In the genomic region with DNA sequence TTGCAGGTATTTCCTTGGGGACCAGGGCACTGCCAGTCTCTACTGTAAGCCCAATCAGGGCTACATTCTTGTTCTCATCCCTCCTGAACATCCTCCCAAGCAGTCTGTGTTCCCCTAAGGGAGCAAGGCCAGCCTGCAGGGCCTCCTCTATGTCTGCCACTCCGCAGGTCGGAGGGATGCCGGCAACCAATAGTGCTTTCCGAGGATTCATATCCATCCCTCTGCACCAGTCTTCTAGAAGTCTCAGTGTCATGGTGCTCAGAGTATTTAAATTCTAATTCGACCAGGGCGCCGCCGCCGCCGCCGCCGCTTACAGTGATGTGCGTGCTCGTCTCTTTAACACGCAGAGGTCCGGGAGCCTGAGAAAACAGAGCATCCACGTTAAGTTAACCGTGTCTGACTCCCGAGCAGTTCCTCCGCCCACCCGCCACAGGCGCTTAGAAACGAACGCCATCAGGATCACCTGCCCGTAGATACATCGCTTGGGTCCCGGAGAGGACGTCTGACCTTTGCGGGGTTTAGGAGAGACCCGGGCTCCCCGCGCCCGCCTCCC, we compare ENCODE assay signal across 8 mouse cellular contexts. TPM values are rescaled to one million over a fixed set of nuclear protein-coding genes. Genes with fewer than 3 reads are reported as not detected.
DNase-seq lines count a peak whose midpoint lies in the region; ATAC-seq and TF ChIP-seq lines count a peak whose summit lies in the region.

No protein-coding gene starts in this region.

- H3K4me2 ChIP-seq in kidney, postnatal 0 days (ENCODE audit: low read length), result peak overlapping the region; percentile 69
- peak overlapping the region; percentile 80 for H3K4me2 ChIP-seq in hindbrain, embryonic 11.5 days (replicated peaks; ENCODE audit: low read depth, low read length)
- peak overlapping the region; percentile 88 for H3K4me2 ChIP-seq in midbrain, embryonic 11.5 days

- no peak for TF ChIP-seq CTCF in kidney, postnatal 0 days (IDR thresholded peaks at IDR 0.05; ENCODE audit: low read depth)

- under 1% methylated on average over 33 of the region's 33 CpGs for WGBS in kidney, postnatal 0 days
- WGBS in hindbrain, embryonic 11.5 days, result under 1% methylated on average over 32 of the region's 33 CpGs
- under 1% methylated on average over 33 of the region's 33 CpGs for WGBS in midbrain, embryonic 11.5 days

- H3K9me3 ChIP-seq in kidney, postnatal 0 days (replicated peaks; ENCODE audit: low read length), result no peaks in the 10 kb centered on the region
- no peaks in the 10 kb centered on the region for H3K9me3 ChIP-seq in hindbrain, embryonic 11.5 days (ENCODE audit: control insufficient read depth, low read length)
- H3K9me3 ChIP-seq in midbrain, embryonic 11.5 days (ENCODE audit: control insufficient read depth, low read length), result no peaks in the 10 kb centered on the region

- peak overlapping the region; percentile 93 for H3K27ac ChIP-seq in kidney, postnatal 0 days
- peak overlapping the region; percentile 89 for H3K27ac ChIP-seq in hindbrain, embryonic 11.5 days (ENCODE audit: low read depth, low read length)
- peak overlapping the region; percentile 78 for H3K27ac ChIP-seq in midbrain, embryonic 11.5 days (ENCODE audit: low read depth, low read length)

- no peak; the same call in none of the 2 replicates for ATAC-seq in kidney, postnatal 0 days (replicated peaks; ENCODE audit: low FRiP score, low read depth)
- ATAC-seq in common myeloid progenitor, adult 5-6 weeks (replicated peaks; ENCODE audit: low read depth, poor library complexity, severe bottlenecking), result peak; percentile 1; the same call in 1 of the 2 replicates
- ATAC-seq in hindbrain, embryonic 11.5 days (ENCODE audit: low FRiP score), result peak; percentile 49; the same call in 1 of the 2 replicates
- peak; percentile 46 for ATAC-seq in midbrain, embryonic 11.5 days (ENCODE audit: low FRiP score)

- peak overlapping the region; percentile 69 for H3K4me3 ChIP-seq in kidney, postnatal 0 days (replicated peaks; ENCODE audit: low read depth, low read length)
- peak overlapping the region; percentile 86 for H3K4me3 ChIP-seq in hindbrain, embryonic 11.5 days (ENCODE audit: low read depth, low read length)
- peak overlapping the region; percentile 83 for H3K4me3 ChIP-seq in midbrain, embryonic 11.5 days (ENCODE audit: low read depth, low read length)

- H3K4me1 ChIP-seq in kidney, postnatal 0 days (replicated peaks; ENCODE audit: insufficient read depth, low read length), result peaks cover 6% of the 10 kb centered on the region; the same call in 1 of the 2 replicates
- H3K4me1 ChIP-seq in hindbrain, embryonic 11.5 days (replicated peaks; ENCODE audit: control insufficient read depth, insufficient read depth, low read length), result peaks cover 6% of the 10 kb centered on the region; the same call in 1 of the 2 replicates
- peaks cover 16% of the 10 kb centered on the region for H3K4me1 ChIP-seq in midbrain, embryonic 11.5 days (ENCODE audit: control insufficient read depth, insufficient read depth, low read length)

- H3K36me3 ChIP-seq in kidney, postnatal 0 days (ENCODE audit: insufficient read depth, low read length), result no peaks in the 10 kb centered on the region
- no peaks in the 10 kb centered on the region for H3K36me3 ChIP-seq in hindbrain, embryonic 11.5 days (ENCODE audit: control insufficient read depth, insufficient read depth, low read length)
- H3K36me3 ChIP-seq in midbrain, embryonic 11.5 days (ENCODE audit: control insufficient read depth, insufficient read depth, low read length), result peaks cover 4% of the 10 kb centered on the region; the same call in 1 of the 2 replicates

- DNase-seq in kidney, postnatal 0 days (ENCODE audit: low spot score), result no peak
- DNase-seq in kidney, adult 9 months, result no peak
- no peak for DNase-seq in hindbrain, embryonic 11.5 days (ENCODE audit: low spot score)
- DNase-seq in midbrain, embryonic 11.5 days (ENCODE audit: low spot score, missing footprints), result no peak
- no peak for DNase-seq in T-cell, adult 2 months (ENCODE audit: low spot score)
- no peak for DNase-seq in thymus, postnatal 4 days
- no peak for DNase-seq in gastrocnemius, postnatal 4 days (ENCODE audit: low spot score in 2 of 2)

- H3K9ac ChIP-seq in kidney, postnatal 0 days (ENCODE audit: low read depth, low read length), result peak overlapping the region; percentile 87
- peak overlapping the region; percentile 84 for H3K9ac ChIP-seq in hindbrain, embryonic 11.5 days (ENCODE audit: low read depth, low read length)
- H3K9ac ChIP-seq in midbrain, embryonic 11.5 days (ENCODE audit: low read length), result peak overlapping the region; percentile 80

- H3K27me3 ChIP-seq in kidney, postnatal 0 days (ENCODE audit: insufficient read depth, low read length), result no peaks in the 10 kb centered on the region
- H3K27me3 ChIP-seq in hindbrain, embryonic 11.5 days (ENCODE audit: control insufficient read depth, insufficient read depth, low read length), result no peaks in the 10 kb centered on the region
- no peaks in the 10 kb centered on the region for H3K27me3 ChIP-seq in midbrain, embryonic 11.5 days (ENCODE audit: control insufficient read depth, insufficient read depth, low read length)

RNA-seq across cellular contexts. Expression of a gene that starts 0.3 kb away (rescaled TPM):
- polyA plus RNA-seq in kidney, postnatal 0 days (2015; fragmentation: Nextera tagmentation; extraction: Ambion mirVana), result 13.8 and 20.7 TPM in 2 replicates
- total RNA-seq in common myeloid progenitor, adult 5-6 weeks (2017), result 5.5 and 11.6 TPM in 2 replicates
- 35.7 and 42.9 TPM in 2 replicates for polyA plus RNA-seq in hindbrain, embryonic 11.5 days (2014; fragmentation: Nextera tagmentation; extraction: Ambion mirVana)
- 40.8 and 41.4 TPM in 2 replicates for polyA plus RNA-seq in midbrain, embryonic 11.5 days (2014; fragmentation: Nextera tagmentation; extraction: Ambion mirVana)
- total RNA-seq in gastrocnemius, postnatal 4 days (2021), result 1 to 10 TPM; 7.6 to 7.8 TPM

RNA-seq across cellular contexts. Expression of a gene that starts 0.5 kb away (rescaled TPM):
- 15.0 and 15.2 TPM in 2 replicates for polyA plus RNA-seq in kidney, postnatal 0 days (2015; fragmentation: Nextera tagmentation; extraction: Ambion mirVana)
- total RNA-seq in common myeloid progenitor, adult 5-6 weeks (2017), result 11.3 and 11.9 TPM in 2 replicates
- 10.8 and 11.3 TPM in 2 replicates for polyA plus RNA-seq in hindbrain, embryonic 11.5 days (2014; fragmentation: Nextera tagmentation; extraction: Ambion mirVana)
- polyA plus RNA-seq in midbrain, embryonic 11.5 days (2014; fragmentation: Nextera tagmentation; extraction: Ambion mirVana), result 12.2 and 12.3 TPM in 2 replicates
- total RNA-seq in gastrocnemius, postnatal 4 days (2021), result 1 to 10 TPM; 2.8 to 3.6 TPM

RNA-seq across cellular contexts. Expression of a gene that starts 14.5 kb away (rescaled TPM):
- polyA plus RNA-seq in kidney, postnatal 0 days (2015; fragmentation: Nextera tagmentation; extraction: Ambion mirVana), result 0.57 TPM in 1 of 2 replicates, not detected in the other
- not detected in 2 replicates for total RNA-seq in common myeloid progenitor, adult 5-6 weeks (2017)
- polyA plus RNA-seq in hindbrain, embryonic 11.5 days (2014; fragmentation: Nextera tagmentation; extraction: Ambion mirVana), result not detected in 2 replicates
- not detected in 2 replicates for polyA plus RNA-seq in midbrain, embryonic 11.5 days (2014; fragmentation: Nextera tagmentation; extraction: Ambion mirVana)
- total RNA-seq in gastrocnemius, postnatal 4 days (2021), result not detected

RNA-seq across cellular contexts. Expression of a gene that starts 14.5 kb away (rescaled TPM):
- polyA plus RNA-seq in kidney, postnatal 0 days (2015; fragmentation: Nextera tagmentation; extraction: Ambion mirVana), result 22.2 and 23.1 TPM in 2 replicates
- 16.2 and 26.6 TPM in 2 replicates for total RNA-seq in common myeloid progenitor, adult 5-6 weeks (2017)
- polyA plus RNA-seq in hindbrain, embryonic 11.5 days (2014; fragmentation: Nextera tagmentation; extraction: Ambion mirVana), result 47.2 and 56.2 TPM in 2 replicates
- 47.7 and 52.6 TPM in 2 replicates for polyA plus RNA-seq in midbrain, embryonic 11.5 days (2014; fragmentation: Nextera tagmentation; extraction: Ambion mirVana)
- total RNA-seq in gastrocnemius, postnatal 4 days (2021), result 10 to 100 TPM in 1 of 2 experiments, 1 to 10 TPM in 1; 9.5 to 10.9 TPM

RNA-seq across cellular contexts. Expression of a gene that starts 14.7 kb away (rescaled TPM):
- 30.8 and 32.4 TPM in 2 replicates for polyA plus RNA-seq in kidney, postnatal 0 days (2015; fragmentation: Nextera tagmentation; extraction: Ambion mirVana)
- total RNA-seq in common myeloid progenitor, adult 5-6 weeks (2017), result 49.6 and 57.7 TPM in 2 replicates
- polyA plus RNA-seq in hindbrain, embryonic 11.5 days (2014; fragmentation: Nextera tagmentation; extraction: Ambion mirVana), result 58.8 and 69.1 TPM in 2 replicates
- polyA plus RNA-seq in midbrain, embryonic 11.5 days (2014; fragmentation: Nextera tagmentation; extraction: Ambion mirVana), result 70.8 and 75.0 TPM in 2 replicates
- total RNA-seq in gastrocnemius, postnatal 4 days (2021), result 10 to 100 TPM; 28.7 to 31.1 TPM
